Mouse (Mus musculus) cerebellum, adult (tissue): Measurements from ENCODE around the gene Ltv1.
A peak's percentile ranks its signal among the peaks of the same experiment; 100 is the strongest.
"Not testable (repeated sequence)": the region's sequence is repeated elsewhere in the genome, so short reads cannot be mapped to it uniquely, and the experiment has no call there.

ENCODE experiments used
- ATAC-seq: cut with Nextera tagmentation; 2 replicates; pipeline ENCODE4 v1.9.2; 2017; ENCODE audit warnings: mild to moderate bottlenecking, moderate library complexity, mixed read lengths; ENCODE audit not compliant: insufficient number of reproducible peaks, low FRiP score, low TSS enrichment

The Ltv1 gene

DNA sequence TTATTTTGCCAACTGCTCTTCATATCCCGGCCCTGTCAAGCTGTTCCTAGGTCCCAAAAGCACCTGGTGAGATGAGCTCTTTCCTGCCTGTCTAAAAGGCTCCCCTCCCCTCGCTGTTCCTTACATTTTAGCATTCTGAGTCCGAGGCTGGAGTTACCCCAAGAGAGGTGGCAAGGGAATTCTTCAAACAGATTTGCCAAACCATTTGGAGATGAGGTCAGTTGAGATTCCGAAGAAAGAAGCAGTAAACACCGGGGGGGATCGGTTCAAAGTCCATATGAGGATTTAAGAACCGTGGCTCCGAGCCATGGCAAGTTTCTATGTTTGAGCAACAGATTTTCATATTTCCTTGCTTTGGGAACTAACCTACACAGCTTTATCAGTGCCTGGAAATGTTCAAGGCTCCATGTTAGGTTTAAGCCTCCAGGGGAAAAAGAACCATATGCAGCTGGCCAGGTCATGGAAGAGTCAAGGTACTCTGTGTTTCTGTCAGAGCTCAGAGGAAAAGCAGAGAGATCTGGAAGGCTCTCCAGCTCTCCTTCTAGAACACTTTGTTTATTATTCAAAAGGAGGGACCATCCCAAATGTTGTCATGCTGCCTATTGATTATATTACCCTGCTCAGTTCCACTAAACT is 4.0 kb upstream of the Ltv1 start:
- ATAC-seq, result no peak

DNA sequence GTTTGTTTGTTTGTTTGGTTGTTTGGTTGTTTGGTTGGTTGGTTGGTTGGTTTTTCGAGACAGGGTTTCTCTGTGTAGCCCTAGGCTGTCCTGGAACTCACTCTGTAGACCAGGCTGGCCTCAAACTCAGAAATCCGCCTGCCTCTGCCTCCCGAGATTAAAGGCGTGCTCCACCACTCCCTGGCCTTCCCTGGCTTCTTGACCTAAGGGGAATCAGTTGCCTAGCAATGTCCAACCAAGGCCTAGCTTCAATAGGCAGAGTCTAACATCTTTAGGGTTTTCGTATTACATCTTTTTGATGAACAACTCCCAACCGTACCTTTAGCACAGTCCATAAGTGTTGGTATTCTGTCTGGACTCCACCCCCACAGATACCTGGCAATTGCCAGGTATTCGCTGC is 528 bp upstream of the Ltv1 start:
- not testable (repeated sequence) for ATAC-seq

DNA sequence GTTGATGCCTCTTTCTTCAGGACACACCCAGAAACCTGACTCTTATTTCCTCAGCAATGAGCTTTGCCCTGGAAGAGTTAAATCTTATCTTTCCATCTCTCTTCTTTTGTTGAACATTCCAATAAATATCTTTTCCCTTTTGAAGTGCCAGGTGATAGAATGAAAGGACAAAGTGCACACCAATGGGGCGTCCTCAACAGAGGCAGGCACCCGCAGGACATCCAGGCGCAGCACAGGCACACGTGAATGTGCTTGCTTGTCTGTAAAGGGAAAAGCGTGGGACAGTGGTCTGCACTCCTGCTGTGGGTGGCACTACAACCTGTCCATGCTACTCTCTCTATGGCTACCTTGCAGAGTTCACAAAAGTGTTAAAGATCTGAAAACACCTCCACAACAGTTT is 3.1 kb downstream of the Ltv1 start:
- no peak for ATAC-seq

DNA sequence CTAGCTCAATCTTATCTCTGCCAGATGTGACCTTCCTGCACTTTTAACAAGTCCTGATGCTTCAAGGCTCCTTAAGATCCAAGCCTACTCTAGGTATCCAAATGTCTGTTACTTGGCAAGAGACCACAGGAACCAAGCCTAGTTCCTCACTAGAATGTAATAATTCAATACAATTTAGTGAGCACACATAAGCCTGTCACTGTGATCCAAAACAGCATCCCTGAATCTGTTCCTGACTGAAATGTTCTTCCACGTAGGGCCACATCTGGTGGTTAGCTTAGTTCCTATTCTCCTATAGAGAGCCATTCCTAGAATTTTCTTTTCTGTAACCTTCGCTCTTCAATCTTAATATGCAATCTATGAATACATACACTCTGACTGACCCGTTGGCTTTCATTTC is 6.2 kb downstream of the Ltv1 start:
- ATAC-seq, result no peak

DNA sequence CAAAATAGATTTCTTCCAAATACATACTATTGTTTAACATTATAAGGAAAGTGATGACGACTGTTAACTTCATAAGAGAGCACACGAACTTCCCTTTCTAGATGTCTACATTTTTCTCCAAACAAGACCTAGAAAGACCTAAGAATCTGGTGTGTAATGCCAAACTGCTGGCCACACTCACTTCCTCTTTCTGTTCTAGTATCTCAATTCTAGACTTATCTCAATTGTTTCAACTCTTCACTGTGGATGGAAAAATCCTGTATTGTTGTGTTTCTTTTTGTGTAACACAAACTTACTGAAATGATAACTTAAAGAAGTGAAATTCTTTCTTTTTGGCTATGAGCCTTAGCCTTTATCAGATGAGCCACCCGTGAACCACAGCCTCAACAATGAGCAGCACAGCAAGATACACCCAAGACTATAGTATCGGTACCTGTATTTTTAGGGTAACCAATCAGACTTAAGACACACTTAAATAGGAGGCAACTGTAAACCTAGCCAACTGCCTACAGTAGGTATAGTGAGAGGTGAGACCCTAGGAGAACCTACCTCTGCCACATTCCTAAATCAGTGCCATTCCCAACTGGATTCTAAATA is 8.7 kb downstream of the Ltv1 start:
- ATAC-seq, result no peak

DNA sequence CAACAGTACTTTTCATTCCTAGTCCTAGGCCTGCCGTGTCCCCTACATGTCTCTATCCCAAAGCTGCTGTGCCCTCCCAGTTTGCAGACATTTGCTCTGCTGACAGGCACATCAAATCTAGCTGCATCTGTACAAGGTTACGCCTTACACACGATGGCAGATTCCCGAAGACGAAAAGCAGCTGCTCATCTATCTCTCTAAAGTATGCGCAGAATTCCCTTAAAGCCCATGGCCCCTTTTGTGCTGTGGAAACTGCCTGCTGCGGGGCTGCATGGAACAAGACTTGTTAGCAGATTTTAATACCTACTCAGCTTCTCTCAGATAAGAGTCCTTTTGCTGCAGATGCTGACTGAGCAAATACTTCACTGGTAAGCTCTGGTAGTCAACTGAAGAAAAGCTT is 12.8 kb downstream of the Ltv1 start:
- no peak for ATAC-seq

DNA sequence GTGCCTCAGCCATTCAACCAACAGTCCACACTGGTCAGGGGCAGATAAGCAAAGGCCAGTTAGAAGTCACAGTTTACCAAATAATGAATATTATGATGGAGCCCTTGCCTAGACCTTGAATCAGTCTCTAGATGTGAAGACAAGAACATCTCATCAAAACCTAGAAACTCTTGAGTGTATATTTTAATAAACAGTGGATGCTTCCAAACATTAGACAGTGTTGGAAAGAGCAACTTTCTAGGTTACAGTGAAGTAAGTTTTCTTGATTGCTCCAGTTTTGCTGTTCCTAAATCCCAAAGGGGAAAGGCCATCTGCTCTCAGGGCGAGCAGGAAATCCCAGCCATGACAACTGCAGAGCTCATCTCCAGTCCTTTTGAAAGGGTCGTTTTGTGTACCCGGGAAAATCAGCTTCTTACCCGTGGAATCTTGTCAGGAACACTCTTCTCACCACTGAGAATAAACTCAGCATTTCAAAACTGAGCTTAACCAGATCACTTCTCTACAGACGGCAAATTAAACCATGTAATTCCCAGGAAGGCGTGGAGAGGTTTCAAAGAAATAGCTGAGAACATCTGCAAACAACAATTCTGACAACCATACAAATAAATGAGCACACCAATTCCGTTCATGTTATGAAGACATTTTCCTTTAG is 14.9 kb downstream of the Ltv1 start, which contains the start of gene Zc2hc1b:
Gene Zc2hc1b (minus strand): TSS at position 51 of the 652 bp plus-strand sequence.
- ATAC-seq, result no peak

DNA sequence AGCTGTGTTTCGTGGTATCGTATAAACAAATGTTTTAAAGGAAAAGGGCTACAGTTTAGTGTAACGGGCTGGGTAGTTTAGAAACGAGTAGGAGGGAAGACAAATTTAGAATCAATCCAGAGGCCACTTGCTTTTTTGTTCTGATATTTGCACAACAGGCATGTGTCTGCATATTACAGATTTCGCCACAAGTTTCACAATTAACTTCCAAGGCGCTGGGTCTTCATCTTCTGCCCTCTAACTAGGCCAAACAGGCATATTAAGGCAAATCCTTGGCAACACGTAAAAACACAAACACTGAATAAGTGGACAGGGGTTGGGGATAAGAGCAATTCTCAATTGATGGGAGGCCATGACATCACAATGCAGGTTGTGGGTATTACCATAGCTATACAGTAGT is 17.1 kb downstream of the Ltv1 start:
- ATAC-seq, result no peak

DNA sequence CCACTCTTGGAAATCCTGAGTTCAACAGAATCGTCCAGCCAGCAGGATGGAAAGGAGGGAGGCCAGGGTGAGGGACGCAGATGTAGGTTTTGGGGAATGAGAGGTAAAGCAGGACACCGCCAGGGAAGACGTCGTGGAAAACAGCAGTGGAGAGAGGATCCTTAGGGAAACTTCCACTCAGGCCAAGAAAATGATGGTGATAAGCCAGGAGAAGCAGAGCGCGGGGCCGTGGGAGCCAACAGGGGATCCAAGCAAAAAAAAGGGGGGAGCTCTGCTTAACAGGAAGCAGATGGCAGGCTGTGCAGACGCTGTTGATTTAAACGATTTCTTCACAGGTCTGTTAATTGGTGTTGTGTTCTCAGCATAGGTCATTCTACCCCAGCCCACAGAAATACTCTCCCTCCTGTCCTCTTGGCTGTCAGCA is 20.2 kb downstream of the Ltv1 start:
- no peak for ATAC-seq

DNA sequence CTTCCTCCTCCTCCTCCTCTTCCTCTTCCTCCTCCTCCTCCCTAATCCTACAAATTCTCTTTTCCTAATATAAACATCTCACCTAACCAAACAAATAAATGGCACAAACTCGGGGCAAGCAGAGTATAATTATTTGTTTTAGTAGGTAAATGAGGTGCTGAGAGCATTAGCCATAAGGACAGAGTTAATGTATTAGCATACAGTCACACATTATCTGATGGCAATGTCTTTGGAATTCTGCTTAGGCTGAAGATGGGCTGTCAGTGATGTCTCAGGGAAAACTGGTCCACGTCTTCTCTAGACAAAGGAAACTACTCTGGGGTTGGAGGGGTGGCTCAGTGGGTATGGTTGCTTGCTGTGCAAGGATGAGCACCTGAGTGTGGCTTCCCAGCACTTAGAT is 21.5 kb downstream of the Ltv1 start:
- no peak for ATAC-seq

DNA sequence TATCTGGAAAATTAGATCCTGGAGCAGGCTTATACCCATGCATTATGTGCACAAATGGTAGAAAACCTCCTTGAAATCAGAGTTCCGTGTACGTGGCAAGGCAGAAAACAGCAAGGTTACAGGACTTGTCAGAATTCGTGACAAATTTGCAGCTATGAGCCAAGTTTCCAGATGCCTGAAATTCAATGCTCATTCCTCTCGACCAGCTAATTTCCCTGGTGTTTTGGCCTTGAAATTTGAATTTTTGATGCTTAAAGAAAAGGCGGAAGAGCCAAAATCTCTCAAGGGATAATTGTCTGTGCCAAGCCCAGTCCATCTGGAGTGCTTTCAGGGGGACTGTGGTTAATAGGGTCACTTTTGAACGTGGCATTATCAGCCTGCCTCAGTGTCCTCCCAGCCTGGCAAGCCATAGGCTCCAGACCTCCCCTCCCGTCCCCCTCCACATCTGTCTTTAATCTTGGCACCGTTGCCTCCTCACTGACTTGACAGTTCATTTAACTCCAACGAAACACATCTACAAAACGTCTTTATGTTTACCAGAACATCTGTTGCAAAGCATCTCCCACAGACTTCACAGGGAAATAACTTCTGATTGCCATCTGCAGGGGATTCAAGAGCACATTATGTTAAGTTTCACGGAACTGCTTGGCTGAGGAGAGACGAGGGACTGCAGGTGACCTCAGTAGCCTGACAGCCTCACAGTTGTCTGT is 22.1 kb downstream of the Ltv1 start:
- ATAC-seq, result no peak

DNA sequence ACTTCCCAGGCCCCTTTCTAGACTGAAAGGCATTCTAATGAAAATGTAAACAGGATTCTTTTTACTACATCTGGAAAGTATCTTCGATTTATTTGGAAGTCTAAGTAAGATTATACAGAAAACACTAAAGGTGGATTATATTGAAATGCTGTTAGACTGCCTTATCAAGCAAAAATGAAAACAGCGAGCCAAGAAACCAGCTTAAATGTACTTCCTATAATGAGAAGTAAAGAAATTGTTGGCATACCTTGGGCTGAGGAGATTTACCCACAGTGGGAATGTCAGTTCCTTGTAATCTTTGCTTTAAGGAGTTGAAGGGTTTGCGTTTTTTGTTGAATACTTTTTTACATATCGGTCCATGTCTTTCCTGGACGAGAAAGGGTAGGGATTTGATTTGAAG is 24.5 kb downstream of the Ltv1 start:
- ATAC-seq, result no peak

DNA sequence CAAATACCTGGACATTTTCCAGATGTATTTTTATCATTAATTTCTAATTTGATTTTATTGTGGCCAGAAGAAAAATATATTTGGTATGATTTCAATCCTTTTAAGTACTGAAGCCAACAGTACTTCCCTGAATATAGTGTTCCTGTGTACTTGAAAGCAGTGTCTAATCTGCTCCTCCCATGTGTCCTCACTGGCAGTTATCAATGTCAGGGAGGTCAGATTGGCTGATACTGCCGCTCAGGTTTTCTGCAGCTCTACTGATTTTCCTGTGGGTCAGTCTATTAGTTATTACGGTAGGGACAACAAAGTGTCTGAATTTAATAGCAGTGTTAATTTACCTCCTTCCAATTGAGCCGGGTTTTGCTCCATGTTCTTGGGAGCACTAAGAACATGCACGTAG is 30.9 kb downstream of the Ltv1 start:
- ATAC-seq, result no peak

DNA sequence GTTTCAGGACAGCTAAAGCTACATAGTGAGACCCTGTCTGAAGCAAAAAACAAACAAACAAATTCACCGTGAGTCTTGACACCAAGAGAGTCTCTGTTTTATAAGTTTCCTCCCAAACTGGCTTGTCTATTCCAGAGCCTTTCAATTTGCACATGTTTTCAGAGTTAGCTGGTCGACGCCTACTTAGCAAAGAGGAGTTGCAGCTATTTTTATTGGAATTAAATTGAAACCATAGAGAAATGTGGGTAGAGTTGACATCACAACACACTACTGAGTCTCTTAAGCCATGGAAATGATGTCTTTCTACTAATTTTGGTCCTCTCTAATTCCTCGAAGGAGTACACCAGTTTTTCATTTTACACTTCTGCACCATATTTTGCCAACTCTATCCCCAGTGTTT is 32.1 kb downstream of the Ltv1 start:
- no peak for ATAC-seq

DNA sequence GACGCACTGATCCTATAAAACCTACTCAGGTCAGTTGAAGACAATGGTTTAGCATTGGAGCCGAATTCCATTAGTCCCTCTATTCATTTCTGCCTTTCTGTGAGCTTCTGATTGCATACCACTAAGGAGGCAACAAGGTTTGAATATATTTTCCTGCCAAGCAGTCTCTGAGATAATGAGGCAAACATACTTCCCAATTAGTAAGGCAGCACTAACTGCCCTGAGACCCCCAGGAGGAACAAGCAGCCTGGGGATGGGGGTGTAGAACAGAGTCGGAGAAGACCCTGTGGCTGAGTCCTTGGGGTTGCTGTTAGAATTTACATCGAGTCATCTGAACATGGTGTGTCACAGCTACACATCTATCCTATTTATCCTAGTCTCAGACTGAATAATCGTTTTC is 37.6 kb downstream of the Ltv1 start:
- no peak for ATAC-seq

DNA sequence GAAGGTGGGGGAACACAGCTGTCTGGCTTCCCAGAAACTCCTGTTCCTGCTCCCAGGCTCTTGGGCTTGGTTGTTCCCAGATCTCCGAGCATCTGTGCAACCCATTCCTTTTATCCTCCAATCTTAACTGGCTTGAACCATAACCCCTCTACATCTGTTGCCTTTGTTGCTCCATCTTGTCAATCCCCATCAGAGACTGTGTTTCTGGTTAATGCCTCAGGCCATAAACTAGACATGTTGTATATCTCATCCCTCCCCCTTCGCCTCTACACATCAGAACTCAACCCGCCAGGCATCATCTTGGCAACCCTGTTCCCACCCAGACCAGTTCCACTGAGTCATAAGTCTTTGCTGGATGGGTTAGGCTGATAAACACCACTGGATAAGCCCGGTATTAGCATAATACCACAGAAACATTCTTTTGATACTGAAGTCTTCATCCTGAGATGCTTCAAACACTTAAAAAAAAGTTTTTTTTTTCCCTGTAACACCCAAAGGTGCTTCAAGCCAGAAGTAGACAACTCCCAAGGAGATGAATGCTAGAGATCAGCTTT is 40.1 kb downstream of the Ltv1 start:
- ATAC-seq, result no peak

DNA sequence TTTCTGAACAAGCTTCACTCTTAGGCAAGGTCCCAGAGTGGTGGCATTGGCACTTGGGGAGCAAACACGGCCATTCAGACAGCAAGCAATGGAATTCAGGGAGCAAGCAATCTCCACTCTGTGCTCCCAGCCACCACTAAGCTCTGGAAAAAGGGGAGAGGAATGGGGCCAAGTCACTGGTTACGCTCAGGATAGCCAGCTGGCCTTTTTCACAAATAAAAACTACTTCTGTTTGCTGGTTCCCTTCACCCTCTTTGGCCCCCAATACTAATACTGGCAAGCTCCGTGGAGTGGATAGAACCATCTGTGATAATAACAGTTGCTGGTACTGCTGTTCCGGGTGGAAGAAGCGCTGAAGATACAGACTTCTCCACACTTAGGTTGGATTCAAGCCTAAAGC is 41.6 kb downstream of the Ltv1 start:
- ATAC-seq, result peak; percentile 31; the same call in 1 of the 2 replicates

DNA sequence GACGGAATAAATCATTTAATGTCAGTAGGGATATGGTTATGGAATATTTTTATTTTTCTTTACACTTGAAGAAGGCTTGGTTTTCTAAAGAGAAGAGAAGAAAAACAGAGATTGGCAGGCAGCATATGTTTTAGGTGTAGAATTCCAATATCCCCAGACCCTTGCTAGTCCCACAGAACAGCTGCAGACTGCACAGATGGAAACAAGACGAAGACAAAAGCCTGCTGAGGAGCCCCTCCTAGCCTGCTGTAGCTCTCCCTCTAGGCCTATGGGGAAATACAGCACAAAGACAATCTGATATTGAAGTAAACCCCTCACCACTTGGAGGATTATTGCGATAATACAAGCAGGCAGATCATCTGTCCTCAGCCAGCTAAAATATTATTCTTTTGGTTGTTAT is 42.5 kb downstream of the Ltv1 start:
- no peak for ATAC-seq

DNA sequence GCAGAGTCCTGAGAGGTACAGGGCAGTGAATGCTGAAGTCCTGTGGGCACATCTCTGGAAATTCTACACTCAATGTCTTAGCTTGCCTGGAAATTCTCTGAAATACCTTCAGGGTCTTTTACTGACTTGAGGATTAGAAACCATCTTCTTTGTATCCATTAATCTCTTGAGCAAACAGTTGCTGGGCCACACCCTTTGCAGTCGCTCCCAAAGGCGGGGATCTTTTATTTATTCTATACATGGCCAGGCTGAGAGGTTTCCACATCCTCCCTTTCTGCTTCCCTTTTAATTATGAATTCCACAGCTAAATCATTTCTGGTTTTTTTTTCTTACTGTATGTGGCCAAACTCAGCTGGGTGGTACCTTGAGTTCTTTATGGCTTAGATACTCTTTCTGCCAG is 52.5 kb downstream of the Ltv1 start:
- no peak for ATAC-seq

DNA sequence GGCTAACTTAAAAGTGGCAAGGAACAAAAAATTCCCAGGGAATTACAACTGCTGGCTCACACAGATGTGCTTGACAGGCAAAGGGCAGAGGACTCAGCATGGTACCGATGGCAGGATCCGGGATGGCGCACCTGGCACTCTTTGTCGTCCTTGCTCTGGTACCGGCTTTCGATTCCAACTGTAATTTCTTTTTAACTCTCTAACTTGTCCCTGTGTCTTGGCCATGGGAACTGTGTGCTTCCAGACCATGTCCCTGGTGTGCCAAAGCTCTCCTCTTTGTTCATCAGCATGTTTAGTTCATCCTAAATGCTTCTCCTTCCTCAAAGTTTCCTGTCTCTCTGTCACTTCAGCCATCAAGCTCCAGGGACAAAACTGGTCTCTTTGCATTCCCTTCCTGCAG is 55.1 kb downstream of the Ltv1 start:
- ATAC-seq, result no peak

DNA sequence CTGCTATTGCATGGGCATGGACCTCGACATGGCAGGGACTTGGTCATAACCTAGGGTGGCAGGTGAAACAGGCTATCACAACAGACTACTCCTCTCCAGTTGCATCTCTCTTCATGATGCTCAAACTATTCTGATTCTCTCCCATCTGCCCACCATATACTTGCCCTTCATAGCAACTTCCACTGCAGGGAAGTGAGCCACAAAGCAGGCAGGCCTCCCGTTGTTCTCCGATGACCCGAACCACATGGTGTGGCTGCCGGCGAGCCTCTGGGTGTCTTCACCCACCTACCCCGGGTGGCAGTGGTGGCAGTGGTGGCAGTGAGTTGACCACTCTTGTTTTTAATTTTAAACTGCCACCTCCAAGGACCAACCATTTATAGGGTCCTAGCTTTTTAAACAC is 57.2 kb downstream of the Ltv1 start:
- no peak for ATAC-seq
